In the genomic region with DNA sequence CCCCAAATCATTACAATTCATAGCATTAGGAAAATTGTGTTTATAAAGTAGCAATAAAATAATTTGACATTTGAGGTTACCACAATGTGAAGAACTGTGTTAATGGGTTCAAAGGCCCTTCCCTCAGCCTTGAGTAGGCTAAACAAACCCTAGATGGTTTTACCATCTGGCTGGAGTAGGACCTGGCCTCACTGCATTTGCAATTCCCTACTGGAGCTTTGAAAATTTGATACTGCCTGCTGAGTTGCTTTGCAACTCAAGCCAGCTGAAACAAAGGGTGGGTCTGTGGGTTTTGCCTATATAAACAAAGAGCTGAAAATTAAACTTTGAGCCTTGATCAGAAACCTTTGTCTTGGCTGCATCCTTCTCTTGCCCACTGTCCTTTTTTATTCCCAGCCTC, we compare ENCODE assay signal across 31 mouse cellular contexts.
DNase-seq lines count a peak whose midpoint lies in the region; ATAC-seq and TF ChIP-seq lines count a peak whose summit lies in the region.
"Had no signal": no experiment of that assay in that cellular context is flagged by ENCODE, and none has a peak within 500 bp of the region (broad histone marks: within the 10 kb centered on the region; RNA-seq: fewer than 3 reads in every experiment).

No protein-coding gene starts in this region.

- H3K9ac ChIP-seq in kidney, embryonic 14.5 days (ENCODE audit: low read depth, low read length), result no peak overlapping the region
- H3K9ac ChIP-seq in kidney, postnatal 0 days (ENCODE audit: low read depth, low read length), result no peak overlapping the region
- H3K9ac ChIP-seq: embryonic facial prominence, embryonic 12.5 days; forebrain, embryonic 12.5 days; forebrain, embryonic 15.5 days; heart, embryonic 13.5 days; hindbrain, embryonic 14.5 days had no signal

- no peak for TF ChIP-seq CTCF in kidney, postnatal 0 days (IDR thresholded peaks at IDR 0.05; ENCODE audit: low read depth)

- no peaks in the 10 kb centered on the region for H3K27me3 ChIP-seq in kidney, embryonic 14.5 days (ENCODE audit: control insufficient read depth, insufficient read depth, low read length)
- no peaks in the 10 kb centered on the region for H3K27me3 ChIP-seq in kidney, postnatal 0 days (ENCODE audit: insufficient read depth, low read length)
- H3K27me3 ChIP-seq: CH12.LX; embryonic facial prominence, embryonic 12.5 days; forebrain, embryonic 12.5 days; forebrain, embryonic 15.5 days; heart, embryonic 13.5 days had no signal

- no peak overlapping the region for H3K4me3 ChIP-seq in kidney, embryonic 14.5 days (ENCODE audit: low read length)
- no peak overlapping the region for H3K4me3 ChIP-seq in kidney, postnatal 0 days (replicated peaks; ENCODE audit: low read depth, low read length)
- H3K4me3 ChIP-seq: embryonic facial prominence, embryonic 12.5 days; erythroblast, embryonic 14.5 days; forebrain, embryonic 12.5 days; forebrain, embryonic 15.5 days; heart, adult 2 months; heart, embryonic 10.5 days; heart, embryonic 13.5 days had no signal

- H3K9me3 ChIP-seq in kidney, embryonic 14.5 days (ENCODE audit: control insufficient read depth, low read length), result 0 out of 2 replicates have a peak, but pooled peaks cover 5% of the 10 kb centered on the region
- H3K9me3 ChIP-seq in kidney, postnatal 0 days (replicated peaks; ENCODE audit: low read length), result no peaks in the 10 kb centered on the region
- H3K9me3 ChIP-seq: forebrain, embryonic 12.5 days; heart, embryonic 10.5 days had no signal

- no peaks in the 10 kb centered on the region for H3K4me1 ChIP-seq in kidney, embryonic 14.5 days (ENCODE audit: control insufficient read depth, insufficient read depth, low read length)
- no peaks in the 10 kb centered on the region for H3K4me1 ChIP-seq in kidney, postnatal 0 days (replicated peaks; ENCODE audit: insufficient read depth, low read length)
- H3K4me1 ChIP-seq: embryonic facial prominence, embryonic 12.5 days; forebrain, embryonic 12.5 days; forebrain, embryonic 15.5 days; heart, embryonic 10.5 days; heart, embryonic 13.5 days had no signal

- no peak overlapping the region for H3K4me2 ChIP-seq in kidney, embryonic 14.5 days (replicated peaks; ENCODE audit: low read depth, low read length)
- no peak overlapping the region for H3K4me2 ChIP-seq in kidney, postnatal 0 days (ENCODE audit: low read length)
- H3K4me2 ChIP-seq: embryonic facial prominence, embryonic 12.5 days; forebrain, embryonic 12.5 days; forebrain, embryonic 15.5 days; heart, embryonic 13.5 days; hindbrain, embryonic 14.5 days had no signal

- peak; percentile 87 for ATAC-seq in kidney, embryonic 14.5 days (ENCODE audit: low FRiP score, low TSS enrichment)
- no peak for ATAC-seq in kidney, postnatal 0 days (replicated peaks; ENCODE audit: low FRiP score, low read depth)
- ATAC-seq: activated CD4-positive, CD25-positive, alpha-beta regulatory T cell, adult 4 months; forebrain, embryonic 15.5 days; hindbrain, postnatal 0 days; inflammation-experienced regulatory T-cells, adult 6 months had no signal

- DNase-seq in embryo, embryonic 11 days, result peak; percentile 7
- no peak for DNase-seq in embryo, embryonic 10 days (ENCODE audit: low spot score)
- DNase-seq in kidney, adult 8-10 months, result no peak
- DNase-seq in kidney, postnatal 0 days (ENCODE audit: low spot score), result peak; percentile 49
- DNase-seq in kidney, adult 9 months, result no peak
- peak; percentile 57 for DNase-seq in R1 (ENCODE audit: low read depth, low spot score)
- no peak for DNase-seq in ovary, postnatal 10 days (ENCODE audit: low spot score)
- DNase-seq: adrenal gland, adult 8-10 months; adrenal gland, postnatal 25 days; B cell, adult 2 months; cerebellum, adult 11-12 months; cerebellum, adult 8-10 months; cerebellum, postnatal 10 days; cerebellum, postnatal 36 days; gastrocnemius, postnatal 10 days; gastrocnemius, postnatal 36 days; heart, adult 2 months; heart, postnatal 14 days; heart, postnatal 4 days had no signal

- H3K27ac ChIP-seq in kidney, embryonic 14.5 days (ENCODE audit: low read depth, low read length), result no peak overlapping the region
- H3K27ac ChIP-seq in kidney, postnatal 0 days, result no peak overlapping the region
- H3K27ac ChIP-seq: embryonic facial prominence, embryonic 12.5 days; forebrain, embryonic 12.5 days; forebrain, embryonic 15.5 days; heart, adult 2 months; heart, embryonic 10.5 days; heart, embryonic 13.5 days; hindbrain, embryonic 14.5 days; hindbrain, postnatal 0 days had no signal

- H3K36me3 ChIP-seq in kidney, embryonic 14.5 days (ENCODE audit: control insufficient read depth, insufficient read depth, low read length), result no peaks in the 10 kb centered on the region
- H3K36me3 ChIP-seq in kidney, postnatal 0 days (ENCODE audit: insufficient read depth, low read length), result no peaks in the 10 kb centered on the region
- H3K36me3 ChIP-seq: embryonic facial prominence, embryonic 12.5 days; forebrain, embryonic 12.5 days; forebrain, embryonic 15.5 days; heart, embryonic 10.5 days; heart, embryonic 13.5 days had no signal

Comparison
In these comparisons a context has a peak if more than half of its experiments do, and no peak if none do; other contexts are left out.
1. DNase-seq: peak in embryo, embryonic 11 days (single experiment), kidney, postnatal 0 days (single experiment) and R1 (single experiment); none in embryo, embryonic 10 days (single experiment), kidney, adult 8-10 months (0 of 2), kidney, adult 9 months (single experiment) and ovary, postnatal 10 days (single experiment).